Mouse (Mus musculus): ENCODE data around the gene Igfbp3.

DNA sequence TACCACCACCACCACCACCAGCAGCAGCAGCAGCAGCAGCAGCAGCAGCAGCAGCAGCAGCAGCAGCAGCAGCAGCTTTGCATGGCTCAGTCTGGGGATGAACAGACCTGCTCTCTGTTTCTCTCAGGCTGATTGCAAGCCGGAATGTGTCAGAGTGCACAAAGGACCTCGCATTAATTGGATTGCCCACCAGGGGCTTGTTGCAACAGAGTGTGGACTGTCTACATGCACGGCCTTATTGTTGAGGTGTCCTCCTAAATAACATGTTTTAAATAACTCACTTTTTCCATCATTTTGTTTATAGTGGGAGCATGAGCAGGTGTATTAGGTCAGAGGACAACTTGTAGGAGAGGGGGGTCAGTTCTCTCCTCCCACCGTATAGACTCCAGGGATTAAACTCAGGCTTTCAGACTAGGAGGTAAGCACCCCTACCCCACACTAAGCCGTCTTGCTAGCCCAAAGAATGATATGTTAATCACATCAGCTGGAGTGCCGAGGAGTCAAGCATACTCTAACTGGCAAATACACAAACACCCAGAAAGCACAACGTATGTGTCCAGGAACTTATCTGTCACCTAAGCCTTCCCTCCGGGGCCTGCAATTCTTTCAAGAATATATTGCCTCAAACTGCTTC lies 31.2 kb downstream of the Igfbp3 start:
- no peak for TF ChIP-seq MAX (IDR thresholded peaks at IDR 0.05)
- no peak for TF ChIP-seq CTCF (IDR thresholded peaks at IDR 0.05; ENCODE audit: control insufficient read depth, insufficient read depth, insufficient read length)
- no peak for TF ChIP-seq MYOD1 (IDR thresholded peaks at IDR 0.05; ENCODE audit: control insufficient read depth, insufficient read length, low read depth)
- no peak for TF ChIP-seq CEBPB (IDR thresholded peaks at IDR 0.05; ENCODE audit: low read depth)
